Mouse (Mus musculus) liver, embryonic 14.5 days (tissue): ENCODE data around the gene Defa23. TPM values are rescaled to one million over a fixed set of nuclear protein-coding genes. Genes with fewer than 3 reads are reported as not detected.
"Not testable (repeated sequence)": the region's sequence is repeated elsewhere in the genome, so short reads cannot be mapped to it uniquely, and the experiment has no call there.

Experiments
- ATAC-seq: fragments of 200-750 bp; cut with Nextera tagmentation; 2 replicates; pipeline ENCODE4 v1.8.0; 2017; ENCODE audit warnings: moderate number of reproducible peaks, mild to moderate bottlenecking, moderate library complexity; ENCODE audit not compliant: insufficient read depth
- DNase-seq, 3 experiments: peaks; one replicate each; pipeline ENCODE4 v3.0.0-alpha.2; 2012 to 2013; ENCODE audit warnings: low read depth in 3 of 3, low spot score in 3 of 3
- H3K27ac ChIP-seq: fragments of 300-500 bp; sonication (generic); 2 replicates; pipeline ENCODE4 v1.5.1; 2014; ENCODE audit warnings: moderate library complexity, mild to moderate bottlenecking, control low read depth, inconsistent platforms
- H3K27me3 ChIP-seq: fragments of 300-500 bp; sonication (generic); 2 replicates; pipeline ENCODE4 v1.6.1; 2014; ENCODE audit warnings: mild to moderate bottlenecking, low read length, moderate library complexity; ENCODE audit not compliant: control insufficient read depth, insufficient read depth
- H3K36me3 ChIP-seq: fragments of 300-500 bp; sonication (generic); replicated peaks from 2 replicates; pipeline ENCODE4 v1.6.1; 2014; ENCODE audit warnings: low read depth; ENCODE audit not compliant: control insufficient read depth, insufficient read depth
- H3K4me1 ChIP-seq, 2 experiments: fragments of 200-500 bp in 1 of 2; fragments of 300-500 bp in 1 of 2; sonication (generic) in 1 of 2; replicated peaks; 2 replicates each; pipeline ENCODE4 v1.6.1; 2012 to 2014; ENCODE audit warnings: antibody characterized with exemption in 1 of 2, inconsistent platforms in 1 of 2, low read length in 1 of 2; ENCODE audit not compliant: control insufficient read depth in 2 of 2, insufficient read depth in 2 of 2
- H3K4me2 ChIP-seq: fragments of 300-500 bp; sonication (generic); 2 replicates; pipeline ENCODE4 v1.6.1; 2014; ENCODE audit warnings: low read depth, mild to moderate bottlenecking, control low read depth, moderate library complexity
- H3K4me3 ChIP-seq, 2 experiments: fragments of 200-500 bp in 1 of 2; fragments of 300-500 bp in 1 of 2; sonication (generic) in 1 of 2; 2 replicates each; pipeline ENCODE4 v1.5.1; 2012 to 2014; ENCODE audit warnings: low read depth in 2 of 2, low read length in 2 of 2, mild to moderate bottlenecking in 2 of 2, control low read depth in 1 of 2, inconsistent platforms in 1 of 2, moderate library complexity in 1 of 2; ENCODE audit not compliant: insufficient read depth in 1 of 2
- H3K9ac ChIP-seq: fragments of 300-500 bp; sonication (generic); replicated peaks from 2 replicates; pipeline ENCODE4 v1.6.1; 2014; ENCODE audit warnings: mild to moderate bottlenecking, control low read depth, moderate library complexity
- H3K9me3 ChIP-seq: fragments of 300-500 bp; sonication (generic); 2 replicates; pipeline ENCODE4 v1.6.1; 2016; ENCODE audit warnings: low read length, mixed read lengths; ENCODE audit not compliant: control insufficient read depth
- CTCF ChIP-seq: IDR thresholded peaks from 2 replicates; pipeline ENCODE4 v1.5.1; 2016; ENCODE audit warnings: antibody characterized with exemption, low read depth, control low read depth
- EP300 ChIP-seq: IDR thresholded peaks from 2 replicates; pipeline ENCODE4 v1.6.1; 2016; ENCODE audit warnings: antibody characterized with exemption, low read depth
- WGBS: fragments of 180-500 bp; shearing (Covaris S2); extraction: QIAGEN DNeasy Blood & Tissue Kit; methylation state at CpG from one replicate; pipeline ENCODE4 v1.1.7; 2014; ENCODE audit not compliant: insufficient replicate concordance; 5-methylcytosine and 5-hydroxymethylcytosine counted together
- polyA plus RNA-seq, 2 experiments: library from polyadenylated mRNA; depleted of rRNA in 1 of 2; stranded (reverse) in 1 of 2; unstranded in 1 of 2; fragments of >200 nt; fragmentation: Nextera tagmentation in 1 of 2; extraction: Ambion mirVana in 1 of 2; gene quantifications; 2 replicates each; pipeline versions ENCODE4 v1.2.1 to v1.2.3; 2012 to 2014

Defa23 gene
- polyA plus RNA-seq, 2 experiments, result not detected

DNA sequence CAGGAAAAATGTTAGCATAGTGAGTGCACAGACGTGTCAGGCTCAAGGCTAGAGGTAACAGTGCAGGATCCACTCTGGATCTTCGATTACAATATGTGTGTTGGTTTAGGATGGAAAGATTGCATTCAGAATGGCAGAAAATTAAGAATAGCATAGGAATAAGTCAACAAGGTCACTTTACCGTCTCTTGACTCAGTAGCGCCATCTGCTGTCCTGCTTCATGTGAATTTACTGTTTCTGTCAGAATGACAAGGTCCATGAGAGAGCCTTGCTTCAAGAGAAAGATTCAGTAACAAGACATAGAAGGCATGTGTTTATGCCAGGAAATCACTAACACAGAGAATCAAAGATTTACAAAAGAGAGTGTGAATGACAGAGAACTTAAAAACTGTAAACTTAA is 38.3 kb downstream of the Defa23 start:
- H3K4me1 ChIP-seq, result no peaks in the 10 kb centered on the region
- H3K27ac ChIP-seq, result no peak overlapping the region
- no peak overlapping the region for H3K4me3 ChIP-seq
- no peak for DNase-seq
- H3K27me3 ChIP-seq, result no peaks in the 10 kb centered on the region
- no peak for ATAC-seq
- no peaks in the 10 kb centered on the region for H3K9me3 ChIP-seq
- WGBS, result 36% methylated on average over 4 of the region's 4 CpGs
- H3K36me3 ChIP-seq, result no peaks in the 10 kb centered on the region
- H3K9ac ChIP-seq, result no peak overlapping the region
- H3K4me2 ChIP-seq, result no peak overlapping the region
- TF ChIP-seq CTCF, result peak; percentile 32; the same call in 1 of the 2 replicates
- no peak for TF ChIP-seq EP300

DNA sequence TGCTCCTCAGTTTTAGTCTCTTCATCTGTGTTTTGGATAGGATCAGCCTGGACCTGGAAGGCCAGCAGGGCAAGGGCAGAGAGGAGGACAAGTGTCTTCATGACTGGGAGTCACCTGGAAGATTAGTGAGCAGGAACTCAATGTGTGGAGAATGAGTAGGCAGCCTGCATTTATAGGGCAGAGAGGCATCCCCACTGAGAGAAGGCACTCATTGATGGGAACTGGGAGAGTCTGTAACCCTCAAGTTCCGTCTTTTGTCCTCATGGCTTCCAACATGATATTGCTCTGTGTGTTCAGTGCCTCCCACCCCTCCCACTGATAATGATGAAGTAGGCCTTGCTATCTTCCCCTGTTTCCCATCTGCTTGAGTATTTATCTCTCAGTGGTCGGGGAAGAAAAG is 41.1 kb downstream of the Defa23 start, which contains the start of gene Gm14851:
Gene Gm14851 (minus strand): TSS at position 101 of the 400 bp plus-strand sequence.
- not testable (repeated sequence) for H3K27me3 ChIP-seq, H3K4me3 ChIP-seq, H3K4me1 ChIP-seq, ATAC-seq, H3K27ac ChIP-seq, H3K9ac ChIP-seq, DNase-seq, H3K36me3 ChIP-seq, H3K9me3 ChIP-seq, H3K4me2 ChIP-seq
- no CpG with 5 or more reads among the region's 2 CpGs for WGBS

Other genes starting within 250 kb of the Defa23 start
- not detected in 2 replicates for gene Defb33, start 162.4 kb upstream of the Defa23 start, polyA plus RNA-seq (2012; rRNA removed)
- not detected in 2 replicates for gene Defb33, start 162.4 kb upstream of the Defa23 start, polyA plus RNA-seq (2014; fragmentation: Nextera tagmentation; extraction: Ambion mirVana)
- not detected in 2 replicates for gene Gm15056, start 152.4 kb upstream of the Defa23 start, polyA plus RNA-seq (2012; rRNA removed)
- gene Gm15056, start 152.4 kb upstream of the Defa23 start, polyA plus RNA-seq (2014; fragmentation: Nextera tagmentation; extraction: Ambion mirVana), result not detected in 2 replicates
- not detected in 2 replicates for gene Gm6040, start 133.0 kb upstream of the Defa23 start, polyA plus RNA-seq (2012; rRNA removed)
- not detected in 2 replicates for gene Gm6040, start 133.0 kb upstream of the Defa23 start, polyA plus RNA-seq (2014; fragmentation: Nextera tagmentation; extraction: Ambion mirVana)
- gene AY761185, start 110.3 kb upstream of the Defa23 start, polyA plus RNA-seq (2012; rRNA removed), result not detected in 2 replicates
- gene AY761185, start 110.3 kb upstream of the Defa23 start, polyA plus RNA-seq (2014; fragmentation: Nextera tagmentation; extraction: Ambion mirVana), result not detected in 2 replicates
- gene Defa21, start 29.5 kb upstream of the Defa23 start, polyA plus RNA-seq (2012; rRNA removed), result not detected in 2 replicates
- gene Defa21, start 29.5 kb upstream of the Defa23 start, polyA plus RNA-seq (2014; fragmentation: Nextera tagmentation; extraction: Ambion mirVana), result not detected in 2 replicates
- not detected in 2 replicates for gene Defa35, start 10.0 kb downstream of the Defa23 start, polyA plus RNA-seq (2012; rRNA removed)
- gene Defa35, start 10.0 kb downstream of the Defa23 start, polyA plus RNA-seq (2014; fragmentation: Nextera tagmentation; extraction: Ambion mirVana), result not detected in 2 replicates
- not detected in 2 replicates for gene Defa25, start 29.4 kb downstream of the Defa23 start, polyA plus RNA-seq (2012; rRNA removed)
- gene Defa25, start 29.4 kb downstream of the Defa23 start, polyA plus RNA-seq (2014; fragmentation: Nextera tagmentation; extraction: Ambion mirVana), result not detected in 2 replicates
- gene Gm14851, start 41.0 kb downstream of the Defa23 start, polyA plus RNA-seq (2012; rRNA removed), result not detected in 2 replicates
- not detected in 2 replicates for gene Gm14851, start 41.0 kb downstream of the Defa23 start, polyA plus RNA-seq (2014; fragmentation: Nextera tagmentation; extraction: Ambion mirVana)
- not detected in 2 replicates for gene Defa30, start 79.6 kb downstream of the Defa23 start, polyA plus RNA-seq (2012; rRNA removed)
- not detected in 2 replicates for gene Defa30, start 79.6 kb downstream of the Defa23 start, polyA plus RNA-seq (2014; fragmentation: Nextera tagmentation; extraction: Ambion mirVana)
- not detected in 2 replicates for gene Defa22, start 107.2 kb downstream of the Defa23 start, polyA plus RNA-seq (2012; rRNA removed)
- gene Defa22, start 107.2 kb downstream of the Defa23 start, polyA plus RNA-seq (2014; fragmentation: Nextera tagmentation; extraction: Ambion mirVana), result not detected in 2 replicates
- gene Defa31, start 136.6 kb downstream of the Defa23 start, polyA plus RNA-seq (2012; rRNA removed), result not detected in 2 replicates
- not detected in 2 replicates for gene Defa31, start 136.6 kb downstream of the Defa23 start, polyA plus RNA-seq (2014; fragmentation: Nextera tagmentation; extraction: Ambion mirVana)
- gene Gm15293, start 146.5 kb downstream of the Defa23 start, polyA plus RNA-seq (2012; rRNA removed), result not detected in 2 replicates
- not detected in 2 replicates for gene Gm15293, start 146.5 kb downstream of the Defa23 start, polyA plus RNA-seq (2014; fragmentation: Nextera tagmentation; extraction: Ambion mirVana)
- gene Gm15292, start 194.7 kb downstream of the Defa23 start, polyA plus RNA-seq (2012; rRNA removed), result not detected in 2 replicates
- not detected in 2 replicates for gene Gm15292, start 194.7 kb downstream of the Defa23 start, polyA plus RNA-seq (2014; fragmentation: Nextera tagmentation; extraction: Ambion mirVana)